Mouse (Mus musculus) embryonic facial prominence, embryonic 11.5 days (tissue): ENCODE data around the gene Marveld3. TPM values are rescaled to one million over a fixed set of nuclear protein-coding genes. Genes with fewer than 3 reads are reported as not detected.
A peak's percentile ranks its signal among the peaks of the same experiment; 100 is the strongest.

ENCODE experiments used
- ATAC-seq: fragments of 200-750 bp; cut with Nextera tagmentation; replicated peaks from 2 replicates; pipeline ENCODE4 v1.8.0; 2017; ENCODE audit warnings: low read depth; ENCODE audit not compliant: insufficient number of reproducible peaks, low FRiP score, low TSS enrichment
- DNase-seq: peaks from one replicate; pipeline ENCODE4 v3.0.0-alpha.2; 2015; ENCODE audit warnings: low spot score
- H3K27ac ChIP-seq: fragments of 300-500 bp; sonication (generic); replicated peaks from 2 replicates; pipeline ENCODE4 v1.5.1; 2014; ENCODE audit warnings: mild to moderate bottlenecking, low read depth, low read length, control low read depth
- H3K27me3 ChIP-seq: fragments of 300-500 bp; sonication (generic); 2 replicates; pipeline ENCODE4 v1.6.1; 2014; ENCODE audit warnings: mild to moderate bottlenecking, low read length, moderate library complexity, mixed read lengths; ENCODE audit not compliant: control insufficient read depth, insufficient read depth
- H3K36me3 ChIP-seq: fragments of 300-500 bp; sonication (generic); replicated peaks from 2 replicates; pipeline ENCODE4 v1.6.1; 2014; ENCODE audit warnings: low read depth, mild to moderate bottlenecking, low read length, moderate library complexity, mixed read lengths; ENCODE audit not compliant: control insufficient read depth, insufficient read depth
- H3K4me1 ChIP-seq: fragments of 300-500 bp; sonication (generic); 2 replicates; pipeline ENCODE4 v1.6.1; 2014; ENCODE audit warnings: low read length, mixed read lengths; ENCODE audit not compliant: control insufficient read depth, insufficient read depth
- H3K4me2 ChIP-seq: fragments of 300-500 bp; sonication (generic); 2 replicates; pipeline ENCODE4 v1.6.1; 2014; ENCODE audit warnings: low read depth, mild to moderate bottlenecking, control low read depth, low read length, moderate library complexity
- H3K4me3 ChIP-seq: fragments of 300-500 bp; sonication (generic); 2 replicates; pipeline ENCODE4 v1.5.1; 2014; ENCODE audit warnings: low read depth, low read length, control low read depth
- H3K9ac ChIP-seq: fragments of 300-500 bp; sonication (generic); replicated peaks from 2 replicates; pipeline ENCODE4 v1.6.1; 2014; ENCODE audit warnings: mild to moderate bottlenecking, control low read depth, low read length
- H3K9me3 ChIP-seq: fragments of 300-500 bp; sonication (generic); replicated peaks from 2 replicates; pipeline ENCODE4 v1.6.1; 2016; ENCODE audit warnings: mild to moderate bottlenecking, low read length, inconsistent platforms, mixed read lengths; ENCODE audit not compliant: control insufficient read depth
- WGBS: fragments of 180-500 bp; shearing (Covaris S2); extraction: QIAGEN DNeasy Blood & Tissue Kit; methylation state at CpG from one replicate; pipeline ENCODE4 v1.1.7; 2014; 5-methylcytosine and 5-hydroxymethylcytosine counted together
- polyA plus RNA-seq: library from polyadenylated mRNA; unstranded; fragments of >200 nt; fragmentation: Nextera tagmentation; extraction: Ambion mirVana; gene quantifications from 2 replicates; pipeline ENCODE4 v1.2.1, GENCODE M21; 2014

Gene Marveld3
- polyA plus RNA-seq, 1 experiment from 2014 or later = 0.65 TPM

DNA sequence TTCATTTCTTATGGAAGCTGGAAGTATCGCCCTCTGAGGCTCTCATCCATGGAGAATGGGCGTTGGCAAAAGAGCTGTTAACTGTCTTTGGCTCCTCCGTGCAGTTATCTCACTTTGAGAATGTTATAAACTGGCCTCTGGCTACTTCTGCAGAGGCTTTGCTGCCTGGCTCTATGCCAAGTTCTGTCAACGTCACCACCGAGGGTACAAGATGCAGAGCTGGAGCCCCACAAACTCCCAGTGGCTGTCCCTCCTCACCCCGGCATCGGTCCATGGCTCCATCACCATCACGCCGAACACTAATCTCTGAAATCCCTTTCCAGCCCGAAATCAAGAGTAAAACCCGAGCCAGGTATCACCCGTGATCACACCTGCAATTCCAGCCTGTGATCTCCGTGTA is 1.4 kb upstream of the Marveld3 start:
- 75% methylated on average over 13 of the region's 13 CpGs for WGBS
- DNase-seq (no peak), ATAC-seq (no peak)
- Histone ChIP-seq H3K4me1 (peaks cover 3% of the 10 kb centered on the region; the same call in 1 of the 2 replicates), H3K9me3 (no peaks in the 10 kb centered on the region), H3K36me3 (no peaks in the 10 kb centered on the region), H3K27me3 (peaks cover 18% of the 10 kb centered on the region), H3K4me3 (no peak overlapping the region), H3K9ac (no peak overlapping the region), H3K4me2 (no peak overlapping the region), H3K27ac (no peak overlapping the region)

GRCm38 (mm10) chr8:109962896-109963295 is 893 bp upstream of the Marveld3 start:
- Histone ChIP-seq H3K4me2 (no peak overlapping the region), H3K27ac (no peak overlapping the region), H3K9me3 (no peaks in the 10 kb centered on the region), H3K36me3 (no peaks in the 10 kb centered on the region), H3K4me1 (peaks cover 3% of the 10 kb centered on the region; the same call in 1 of the 2 replicates), H3K27me3 (peaks cover 18% of the 10 kb centered on the region), H3K4me3 (no peak overlapping the region), H3K9ac (no peak overlapping the region)
- 76% methylated on average over 9 of the region's 9 CpGs for WGBS
- ATAC-seq (no peak), DNase-seq (no peak)

DNA sequence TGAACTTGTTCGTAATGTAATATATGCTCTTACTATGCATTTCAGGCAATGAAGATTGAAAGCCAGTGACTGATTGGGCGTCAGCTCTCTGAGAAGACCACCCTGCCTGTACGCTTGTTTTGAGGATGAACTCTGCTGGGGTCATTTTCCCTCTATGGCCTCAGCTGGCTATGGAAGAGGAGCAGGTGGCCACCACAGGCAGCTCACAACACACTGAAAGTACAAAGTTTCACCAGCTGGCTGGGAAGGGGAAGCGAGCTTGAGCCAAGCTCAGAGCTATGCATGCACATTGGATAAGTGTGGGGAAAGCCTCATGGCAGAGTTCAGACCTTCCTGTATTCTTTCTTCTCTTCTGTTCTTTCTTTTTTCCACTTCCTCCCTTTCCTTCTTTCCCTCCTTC is 2.9 kb downstream of the Marveld3 start:
- Histone ChIP-seq H3K4me1 (peaks cover 3% of the 10 kb centered on the region; the same call in 1 of the 2 replicates), H3K36me3 (no peaks in the 10 kb centered on the region), H3K27me3 (peaks cover 18% of the 10 kb centered on the region), H3K27ac (no peak overlapping the region), H3K9ac (no peak overlapping the region), H3K9me3 (no peaks in the 10 kb centered on the region), H3K4me3 (no peak overlapping the region), H3K4me2 (no peak overlapping the region)
- DNase-seq (no peak), ATAC-seq (no peak)
- 86% methylated on average over 4 of the region's 4 CpGs for WGBS

DNA sequence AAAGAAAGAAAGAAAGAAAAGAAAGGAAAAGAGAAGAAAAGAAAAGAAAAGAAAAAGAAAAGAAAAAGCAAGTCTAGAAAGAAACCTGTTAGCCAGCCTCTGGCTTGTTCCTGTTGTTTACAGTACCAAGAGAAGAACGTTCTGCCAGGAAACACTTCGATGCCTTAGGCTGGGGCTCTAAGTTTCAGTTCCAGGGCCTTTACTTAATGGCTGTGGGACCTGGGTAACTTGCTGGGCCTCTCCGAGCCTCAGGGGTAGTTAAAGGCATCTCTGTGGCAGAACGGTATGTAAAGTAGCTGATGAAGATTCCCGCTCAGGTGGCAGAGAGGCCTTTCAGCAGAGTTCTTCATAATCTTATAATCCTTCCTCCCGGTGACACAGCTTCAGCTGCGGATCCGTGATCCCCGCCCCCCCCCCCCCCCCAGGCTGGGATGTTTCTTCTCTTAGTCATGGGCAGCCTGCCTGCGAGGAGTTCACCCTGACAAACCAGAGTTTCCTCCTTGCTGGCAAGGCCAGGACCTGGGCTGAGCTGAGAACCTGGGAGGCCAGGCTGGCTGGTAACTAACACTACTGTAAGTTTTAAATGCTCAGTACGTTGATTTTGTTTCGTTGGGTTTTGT is 3.9 kb downstream of the Marveld3 start:
- H3K4me3 ChIP-seq = no peak overlapping the region
- no peak overlapping the region for H3K9ac ChIP-seq
- H3K4me1 ChIP-seq = peaks cover 3% of the 10 kb centered on the region; the same call in 1 of the 2 replicates

DNA sequence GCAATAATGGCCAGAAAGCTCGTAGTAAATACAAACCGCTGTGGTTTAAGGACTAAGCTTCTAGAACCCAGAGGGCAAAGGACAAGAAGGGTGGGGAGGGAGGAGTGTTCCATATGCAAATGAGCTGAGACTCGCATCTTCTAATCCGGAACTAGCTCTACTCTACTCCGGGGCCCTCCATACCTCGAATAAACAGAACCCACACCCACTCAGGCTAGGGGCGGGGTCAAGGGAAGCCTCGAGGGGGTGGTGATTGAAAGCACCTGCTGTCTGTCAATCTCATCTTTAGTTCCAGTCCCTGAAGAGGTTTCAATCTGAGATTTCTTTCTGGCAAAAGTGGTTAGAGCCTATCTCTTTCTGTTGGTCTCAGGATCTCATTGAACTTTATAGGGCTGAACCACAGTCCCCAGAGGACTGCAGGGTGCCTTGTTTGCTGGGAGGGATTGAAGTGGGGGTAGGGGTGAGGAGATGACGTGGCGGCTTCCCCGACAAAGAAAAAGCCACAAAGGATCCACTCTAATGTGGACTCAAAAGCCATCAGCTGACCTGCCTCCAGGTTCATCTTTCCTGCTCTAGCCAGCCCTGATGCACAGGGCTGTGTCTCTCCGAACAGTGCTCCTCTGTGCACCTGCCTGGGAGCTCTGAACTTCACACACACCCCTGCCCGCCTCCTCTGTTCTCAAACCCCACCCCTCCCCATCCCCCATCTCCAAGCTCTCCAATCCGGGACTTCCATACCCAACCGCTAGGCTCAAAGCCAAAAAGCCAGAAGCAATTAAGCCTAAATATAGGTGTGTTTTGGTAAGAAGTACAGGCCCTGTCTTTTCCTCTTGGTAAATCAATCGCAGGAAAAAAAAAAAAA is 4.6 kb downstream of the Marveld3 start:
- Histone ChIP-seq H3K27me3 (peaks cover 15% of the 10 kb centered on the region), H3K27ac (no peak overlapping the region), H3K9me3 (no peaks in the 10 kb centered on the region), H3K36me3 (no peaks in the 10 kb centered on the region), H3K4me2 (no peak overlapping the region; the same call in none of the 2 replicates), H3K4me1 (peaks cover 3% of the 10 kb centered on the region; the same call in 1 of the 2 replicates), H3K4me3 (no peak overlapping the region), H3K9ac (no peak overlapping the region)
- ATAC-seq (peak; percentile 56), DNase-seq (peak; percentile 69)
- 5% methylated on average over 16 of the region's 16 CpGs for WGBS

More for the DNA sequence above, 3.9 kb downstream of the Marveld3 start:
- H3K4me2 ChIP-seq = no peak overlapping the region
- H3K9me3 ChIP-seq = no peaks in the 10 kb centered on the region
- DNase-seq (no peak), ATAC-seq (no peak)
- H3K27ac ChIP-seq = no peak overlapping the region
- peaks cover 18% of the 10 kb centered on the region for H3K27me3 ChIP-seq
- 30% methylated on average over 11 of the region's 12 CpGs for WGBS
- H3K36me3 ChIP-seq = no peaks in the 10 kb centered on the region

DNA sequence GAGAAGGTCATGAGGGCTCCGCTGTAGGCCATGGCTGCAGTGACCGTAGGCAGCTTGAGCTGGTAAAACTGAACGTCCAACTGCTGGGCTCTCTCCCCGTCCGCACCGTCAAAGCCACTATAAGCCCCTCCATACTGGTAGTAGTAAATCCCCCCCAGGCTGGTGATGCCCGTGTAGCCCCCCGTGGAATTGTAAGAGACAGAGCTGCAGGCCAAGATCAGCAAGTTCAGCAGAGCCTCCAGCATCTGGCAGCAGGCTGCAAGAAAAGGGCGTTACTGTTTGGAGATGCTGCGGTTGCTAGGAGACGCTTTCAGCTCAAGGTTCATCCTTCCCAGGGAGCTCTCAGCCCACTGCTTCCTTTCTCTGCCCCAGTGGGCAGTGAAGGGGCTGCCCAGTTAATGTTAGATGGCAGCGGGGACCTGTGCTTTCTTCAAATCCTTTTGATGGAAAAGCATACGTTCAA is 7.5 kb downstream of the Marveld3 start:
- Histone ChIP-seq H3K27ac (no peak overlapping the region), H3K4me2 (no peak overlapping the region), H3K4me1 (no peaks in the 10 kb centered on the region; the same call in 1 of the 2 replicates), H3K27me3 (no peaks in the 10 kb centered on the region; the same call in 1 of the 2 replicates), H3K9ac (no peak overlapping the region), H3K4me3 (no peak overlapping the region), H3K36me3 (no peaks in the 10 kb centered on the region), H3K9me3 (no peaks in the 10 kb centered on the region)
- DNase-seq = peak; percentile 61
- WGBS = 58% methylated on average over 13 of the region's 13 CpGs
- ATAC-seq = no peak

DNA sequence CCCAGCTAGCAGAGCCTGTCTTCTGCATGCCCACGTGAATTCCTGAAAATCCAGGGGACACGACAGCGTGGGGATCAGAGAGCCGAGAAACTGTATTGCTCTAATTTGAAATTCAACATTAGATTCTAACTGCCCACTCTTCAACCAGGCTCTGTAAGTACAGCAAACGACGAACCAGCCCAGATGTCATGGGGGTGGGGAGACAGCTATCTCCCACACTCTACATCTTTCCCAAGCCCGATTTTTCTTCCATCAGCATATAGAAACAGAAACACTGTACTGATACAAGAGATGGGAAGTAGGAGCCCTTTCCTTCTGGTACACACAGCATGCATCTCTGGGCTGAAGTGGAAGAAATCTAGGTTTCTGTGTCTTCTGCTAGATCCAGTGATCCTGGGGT is 9.8 kb downstream of the Marveld3 start:
- Histone ChIP-seq H3K9ac (no peak overlapping the region), H3K27ac (no peak overlapping the region), H3K4me1 (peaks cover 4% of the 10 kb centered on the region), H3K36me3 (no peaks in the 10 kb centered on the region), H3K4me3 (no peak overlapping the region), H3K27me3 (peaks cover 8% of the 10 kb centered on the region), H3K4me2 (no peak overlapping the region), H3K9me3 (no peaks in the 10 kb centered on the region)
- 77% methylated on average over 7 of the region's 7 CpGs for WGBS
- no peak for DNase-seq
- no peak for ATAC-seq

- H3K27me3 ChIP-seq = peaks cover 8% of the 10 kb centered on the region
- H3K9me3 ChIP-seq = no peaks in the 10 kb centered on the region
- peak overlapping the region; percentile 33 for H3K4me3 ChIP-seq
- H3K9ac ChIP-seq = peak overlapping the region; percentile 54
- WGBS = 4% methylated on average over 19 of the region's 19 CpGs
- DNase-seq (no peak), ATAC-seq (0 out of 2 replicates have a peak, but pooled peaks have one; percentile 32)
- H3K4me1 ChIP-seq = peaks cover 4% of the 10 kb centered on the region
- H3K36me3 ChIP-seq = no peaks in the 10 kb centered on the region
- H3K4me2 ChIP-seq = peak overlapping the region; percentile 84
- no peak overlapping the region for H3K27ac ChIP-seq
These were observed 13.8 kb downstream of the Marveld3 start for GRCm38 (mm10) chr8:109948285-109948564.
